Mouse (Mus musculus) limb, embryonic 12.5 days (tissue): Measurements from ENCODE around the gene Agl. TPM values are rescaled to one million over a fixed set of nuclear protein-coding genes. Genes with fewer than 3 reads are reported as not detected.

Experiments used
- polyA plus RNA-seq: library from polyadenylated mRNA; unstranded; fragments of >200 nt; fragmentation: Nextera tagmentation; extraction: Ambion mirVana; gene quantifications from 2 replicates; pipeline ENCODE4 v1.2.1, GENCODE M21; 2016

The Agl gene
- polyA plus RNA-seq, 1 experiment from 2014 or later: 16.4 TPM

Other genes starting within 250 kb of the Agl start
- gene Lrrc39, start 245.2 kb downstream of the Agl start, polyA plus RNA-seq: 0.31 and 0.87 TPM in 2 replicates
- gene Sass6, start 213.2 kb downstream of the Agl start, polyA plus RNA-seq: 34.2 and 35.2 TPM in 2 replicates
- gene Trmt13, start 193.6 kb downstream of the Agl start, polyA plus RNA-seq: 34.1 and 38.8 TPM in 2 replicates
- gene Mfsd14a, start 145.5 kb downstream of the Agl start, polyA plus RNA-seq: 84.7 and 88.4 TPM in 2 replicates
- gene Gm43191, start 126.9 kb downstream of the Agl start, polyA plus RNA-seq: 0.61 TPM in 1 of 2 replicates, not detected in the other
- gene Slc35a3, start 95.3 kb downstream of the Agl start, polyA plus RNA-seq: 11.3 and 12.7 TPM in 2 replicates
- gene Frrs1, start 51.3 kb upstream of the Agl start, polyA plus RNA-seq: 9.4 and 9.8 TPM in 2 replicates
- gene 4930455H04Rik, start 160.1 kb upstream of the Agl start, polyA plus RNA-seq: not detected in 2 replicates
- 8.0 and 8.8 TPM in 2 replicates for gene Palmd, start 160.8 kb upstream of the Agl start, polyA plus RNA-seq